Mouse (Mus musculus): ENCODE measurements at regions not wholly inside any gene's neighbourhood (a gene's known extent, or its start where the extent isn't known, plus 50 kb on each side); places are given as distances from the start of the nearest gene placed in this dataset.

DNA sequence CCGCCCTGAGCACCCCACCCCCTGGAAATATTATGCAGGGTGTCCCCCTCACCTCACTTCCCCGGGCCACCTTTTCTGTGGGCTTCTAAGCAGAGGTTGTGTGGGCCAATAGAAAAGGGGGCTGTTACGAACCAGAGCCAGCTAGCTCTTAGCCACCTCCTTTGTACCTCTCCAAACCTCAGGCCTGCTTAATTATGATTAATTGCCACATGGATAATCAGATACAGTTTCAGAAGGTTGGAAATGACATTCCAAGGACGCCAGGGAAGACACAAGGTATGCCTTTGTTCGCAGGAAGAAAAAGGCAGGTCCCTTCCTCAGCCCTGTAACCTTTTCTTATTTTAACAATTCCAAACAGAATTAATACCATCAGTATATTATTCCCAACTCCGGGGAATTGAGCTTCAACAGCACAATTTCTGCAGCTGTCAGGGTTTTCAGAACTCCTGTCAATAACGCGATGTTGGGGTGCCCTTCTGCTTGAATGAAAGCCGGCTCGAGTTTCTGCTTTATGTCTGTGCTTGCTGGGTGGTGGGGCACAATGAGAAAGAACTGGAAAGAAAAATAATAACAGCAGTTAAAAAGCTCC, 552.1 kb upstream of the Mgmt start:
- Histone ChIP-seq H3K9ac (ENCODE audit: control insufficient read depth, low read depth, low read length, poor library complexity, severe bottlenecking) (no peak overlapping the region), H3K36me3 (ENCODE audit: control insufficient read depth in 1 of 2, insufficient read depth in 2 of 2, low read length in 2 of 2) (no peaks in the 10 kb centered on the region), H3K27ac (ENCODE audit: control insufficient read depth, low read depth, low read length) (no peak overlapping the region), H3K4me3 (ENCODE audit: control insufficient read depth in 1 of 2, insufficient read depth in 1 of 2, low read depth in 2 of 2, low read length in 2 of 2) (no peak overlapping the region), H3K4me1 (ENCODE audit: control insufficient read depth in 1 of 2, insufficient read depth in 2 of 2, low read length in 2 of 2) (no peaks in the 10 kb centered on the region), H3K79me2 (ENCODE audit: control insufficient read depth, insufficient read depth, low read length, poor library complexity) (no peaks in the 10 kb centered on the region), H3K27me3 (ENCODE audit: control insufficient read depth in 1 of 2, insufficient read depth in 2 of 2, low read length in 2 of 2) (no peaks in the 10 kb centered on the region), H3K9me3 (replicated peaks; ENCODE audit: insufficient read depth, low read length) (no peaks in the 10 kb centered on the region)
- TF ChIP-seq BHLHE40 (IDR thresholded peaks at IDR 0.05; ENCODE audit: borderline replicate concordance, low read depth, low read length) (no peak), UBTF (IDR thresholded peaks at IDR 0.05; ENCODE audit: borderline replicate concordance, insufficient read depth, low read depth, low read length) (no peak), MYC (IDR thresholded peaks at IDR 0.05; ENCODE audit: low read depth, low read length) (no peak), RCOR1 (IDR thresholded peaks at IDR 0.05; ENCODE audit: low read depth, low read length) (no peak), ZNF384 (IDR thresholded peaks at IDR 0.05; ENCODE audit: low read depth, low read length) (no peak), GATA1 (IDR thresholded peaks at IDR 0.05; ENCODE audit: low read depth, low read length) (no peak), KAT2A (conservative IDR thresholded peaks at IDR 0.05; ENCODE audit: low read depth, low read length) (no peak), CHD2 (IDR thresholded peaks at IDR 0.05; ENCODE audit: low read length) (no peak), POLR2AphosphoS5 (IDR thresholded peaks at IDR 0.05; ENCODE audit: borderline replicate concordance, low read depth, low read length) (no peak)
- DNase-seq (ENCODE audit: low read depth, low spot score): no peak

DNA sequence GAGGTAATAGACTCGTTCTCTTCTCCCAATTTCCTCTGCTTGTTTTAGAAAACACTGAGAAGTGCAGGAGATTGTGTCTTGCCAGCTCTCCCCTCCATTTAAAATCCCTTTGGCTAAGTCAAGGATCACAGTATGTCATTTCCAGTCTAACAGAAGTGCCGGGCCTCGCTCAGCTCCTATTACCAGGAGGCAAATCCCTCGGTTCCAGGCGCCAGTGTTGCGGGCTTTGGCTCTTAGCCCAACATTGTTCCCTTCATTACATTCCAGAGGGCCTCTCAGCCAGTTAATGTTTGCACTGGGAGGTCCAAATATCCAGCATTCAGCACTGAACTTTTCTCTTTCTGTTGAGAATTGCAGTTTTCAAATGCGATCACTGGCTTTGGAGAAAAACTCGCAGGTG, 551.6 kb upstream of the Mgmt start:
- Histone ChIP-seq H3K4me3 (ENCODE audit: control insufficient read depth in 1 of 2, insufficient read depth in 1 of 2, low read depth in 2 of 2, low read length in 2 of 2) (no peak overlapping the region), H3K4me1 (ENCODE audit: control insufficient read depth in 1 of 2, insufficient read depth in 2 of 2, low read length in 2 of 2) (no peaks in the 10 kb centered on the region), H3K27me3 (ENCODE audit: control insufficient read depth in 1 of 2, insufficient read depth in 2 of 2, low read length in 2 of 2) (no peaks in the 10 kb centered on the region), H3K9ac (ENCODE audit: control insufficient read depth, low read depth, low read length, poor library complexity, severe bottlenecking) (no peak overlapping the region), H3K79me2 (ENCODE audit: control insufficient read depth, insufficient read depth, low read length, poor library complexity) (no peaks in the 10 kb centered on the region), H3K27ac (ENCODE audit: control insufficient read depth, low read depth, low read length) (no peak overlapping the region), H3K9me3 (replicated peaks; ENCODE audit: insufficient read depth, low read length) (no peaks in the 10 kb centered on the region), H3K36me3 (ENCODE audit: control insufficient read depth in 1 of 2, insufficient read depth in 2 of 2, low read length in 2 of 2) (no peaks in the 10 kb centered on the region)
- TF ChIP-seq MYB (IDR thresholded peaks at IDR 0.05; ENCODE audit: low read depth, low read length) (no peak), NELFE (IDR thresholded peaks at IDR 0.05; ENCODE audit: low read depth, low read length) (no peak), HCFC1 (IDR thresholded peaks at IDR 0.05; ENCODE audit: low read depth, low read length) (no peak), CTCF (IDR thresholded peaks at IDR 0.05 in 2 of 3, conservative IDR thresholded peaks at IDR 0.05 in 1 of 3; ENCODE audit: control insufficient read depth in 1 of 3, insufficient read depth in 1 of 3, low read depth in 2 of 3, low read length in 3 of 3, poor library complexity in 1 of 3, severe bottlenecking in 1 of 3) (no peak), MXI1 (IDR thresholded peaks at IDR 0.05; ENCODE audit: low read depth, low read length) (no peak), NRF1 (IDR thresholded peaks at IDR 0.05; ENCODE audit: insufficient read depth, low read depth, low read length, poor library complexity, severe bottlenecking) (no peak), ZNF384 (IDR thresholded peaks at IDR 0.05; ENCODE audit: low read depth, low read length) (no peak)
- no peak for DNase-seq (ENCODE audit: low read depth, low spot score)

Data from MEL (cell line).